Mouse (Mus musculus) forebrain, postnatal 0 days (tissue): ENCODE data around the gene Acvr2a. TPM values are rescaled to one million over a fixed set of nuclear protein-coding genes. Genes with fewer than 3 reads are reported as not detected.

Experiments used
- ATAC-seq: fragments of 200-750 bp; cut with Nextera tagmentation; 2 replicates; pipeline ENCODE4 v1.8.0; 2017; ENCODE audit warnings: mild to moderate bottlenecking, moderate library complexity
- DNase-seq: peaks from one replicate; pipeline ENCODE4 v3.0.0-alpha.2; 2015
- H3K27ac ChIP-seq: fragments of 300-500 bp; sonication (generic); 2 replicates; pipeline ENCODE4 v1.5.1; 2014; ENCODE audit warnings: low read depth, mild to moderate bottlenecking, antibody characterized with exemption, low read length, moderate library complexity, mixed read lengths
- H3K27me3 ChIP-seq: fragments of 300-500 bp; sonication (generic); 2 replicates; pipeline ENCODE4 v1.6.1; 2014; ENCODE audit warnings: mild to moderate bottlenecking, low read length, mixed read lengths; ENCODE audit not compliant: insufficient read depth
- H3K36me3 ChIP-seq: fragments of 300-500 bp; sonication (generic); 2 replicates; pipeline ENCODE4 v1.6.1; 2014; ENCODE audit warnings: mild to moderate bottlenecking, moderate library complexity; ENCODE audit not compliant: insufficient read depth
- H3K4me1 ChIP-seq: fragments of 300-500 bp; sonication (generic); 2 replicates; pipeline ENCODE4 v1.6.1; 2014; ENCODE audit warnings: antibody characterized with exemption; ENCODE audit not compliant: insufficient read depth
- H3K4me2 ChIP-seq: fragments of 300-500 bp; sonication (generic); 2 replicates; pipeline ENCODE4 v1.6.1; 2014; ENCODE audit warnings: low read depth, mild to moderate bottlenecking, moderate library complexity
- H3K4me3 ChIP-seq: fragments of 300-500 bp; sonication (generic); 2 replicates; pipeline ENCODE4 v1.5.1; 2014; ENCODE audit warnings: low read depth, low read length, mixed read lengths
- H3K9ac ChIP-seq: fragments of 300-500 bp; sonication (generic); 2 replicates; pipeline ENCODE4 v1.6.1; 2014; ENCODE audit warnings: mild to moderate bottlenecking
- H3K9me3 ChIP-seq: fragments of 300-500 bp; sonication (generic); 2 replicates; pipeline ENCODE4 v1.6.1; 2016; ENCODE audit warnings: low read length
- CTCF ChIP-seq: sonication (generic); IDR thresholded peaks from 2 replicates; pipeline ENCODE4 v1.5.1; 2016; ENCODE audit warnings: antibody characterized with exemption, control low read depth, low read depth
- WGBS: fragments of 180-500 bp; shearing (Covaris S2); extraction: QIAGEN DNeasy Blood & Tissue Kit; methylation state at CpG from one replicate; pipeline ENCODE4 v1.1.7; 2014; 5-methylcytosine and 5-hydroxymethylcytosine counted together
- polyA plus RNA-seq: library from polyadenylated mRNA; unstranded; fragments of >200 nt; fragmentation: Nextera tagmentation; extraction: Ambion mirVana; gene quantifications from 2 replicates; pipeline ENCODE4 v1.2.1, GENCODE M21; 2015
- total RNA-seq: library from RNA; depleted of rRNA; stranded (reverse); fragments of >200 nt; gene quantifications from 2 replicates; pipeline ENCODE4 v1.2.3, GENCODE M21; 2014; rRNA removed

Gene Acvr2a
- 83.7 and 127 TPM in 2 replicates for total RNA-seq
- 28.3 and 42.8 TPM in 2 replicates for polyA plus RNA-seq

DNA sequence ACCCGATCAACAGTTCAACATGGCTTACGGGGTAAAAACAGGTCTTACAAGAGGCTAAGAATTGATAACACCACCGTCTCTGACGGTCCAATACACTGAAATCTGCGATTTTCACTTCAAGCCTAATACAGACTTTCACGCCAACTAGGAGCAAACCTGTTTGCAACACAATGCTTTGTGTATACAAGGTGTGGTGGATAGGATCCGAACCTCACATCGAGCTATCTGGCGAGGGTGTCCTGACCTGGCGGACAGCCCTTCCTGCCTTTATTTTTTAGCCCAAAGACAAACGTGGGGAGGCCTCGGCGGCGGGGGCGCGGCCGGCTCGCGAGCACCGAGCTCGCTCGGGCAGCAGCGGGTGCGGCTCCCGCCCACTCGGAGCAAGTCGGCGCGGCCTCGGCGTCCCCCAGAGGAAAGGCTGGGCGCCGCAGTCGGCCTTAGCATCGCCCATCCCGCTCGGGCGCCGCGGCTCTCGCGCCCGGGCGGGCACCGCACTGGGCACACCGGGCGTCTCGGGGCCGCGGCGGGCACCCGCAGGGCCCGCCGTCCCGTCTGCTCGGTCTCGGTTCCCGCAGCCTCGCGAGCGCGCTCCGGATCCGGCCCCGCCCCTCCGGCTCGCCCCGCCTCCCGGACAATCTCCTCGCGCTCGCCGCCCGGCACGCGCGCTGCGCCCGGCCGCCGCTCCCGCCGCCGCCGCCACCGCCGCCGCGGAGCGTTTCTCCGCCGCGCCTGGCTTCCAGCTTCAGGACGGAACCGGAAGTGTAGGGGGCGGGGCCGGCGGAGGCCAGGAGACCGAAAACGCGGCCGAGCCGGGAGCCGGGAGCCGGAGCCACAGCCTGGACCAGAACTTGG lies at the start of gene Acvr2a:
Gene Acvr2a, plus strand, starts transcription at position 739 of the 852 bp plus-strand sequence.
- no peaks in the 10 kb centered on the region for H3K36me3 ChIP-seq
- ATAC-seq (peak; percentile 92), DNase-seq (peak; percentile 93)
- H3K9me3 ChIP-seq = no peaks in the 10 kb centered on the region
- H3K27me3 ChIP-seq = no peaks in the 10 kb centered on the region
- peak within 1 kb of the TSS; percentile 95 for H3K9ac ChIP-seq
- WGBS = under 1% methylated on average over 82 of the region's 105 CpGs
- 0 out of 2 replicates have a peak, but pooled peaks cover 11% of the 10 kb centered on the region for H3K4me1 ChIP-seq
- H3K4me2 ChIP-seq = peak within 1 kb of the TSS; percentile 62
- peak within 1 kb of the TSS; percentile 98 for H3K27ac ChIP-seq
- peak; percentile 16; the same call in 1 of the 2 replicates for TF ChIP-seq CTCF
- peak within 1 kb of the TSS; percentile 94 for H3K4me3 ChIP-seq

DNA sequence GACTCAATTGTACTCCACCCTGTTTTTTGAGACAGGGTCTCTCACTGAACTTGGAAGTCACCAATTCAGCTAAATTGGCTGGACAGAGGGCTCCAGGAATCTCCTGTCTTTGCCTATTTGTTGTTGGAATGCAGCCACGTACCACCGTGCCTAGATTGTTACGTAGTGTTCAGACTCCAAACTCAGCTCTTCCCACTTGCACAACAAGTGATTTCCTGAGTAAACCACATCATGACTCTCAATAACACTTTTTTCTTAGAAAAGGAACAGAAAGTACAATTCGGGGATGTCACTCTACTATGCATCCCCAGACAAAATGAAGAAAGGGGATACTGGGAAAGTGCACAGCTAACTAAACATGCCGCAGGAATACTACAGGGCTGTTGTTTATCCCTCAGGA lies 47.4 kb upstream of the Acvr2a start:
- Histone ChIP-seq H3K27me3 (no peaks in the 10 kb centered on the region), H3K4me3 (no peak overlapping the region), H3K9ac (no peak overlapping the region), H3K27ac (no peak overlapping the region), H3K9me3 (no peaks in the 10 kb centered on the region), H3K4me1 (no peaks in the 10 kb centered on the region), H3K4me2 (no peak overlapping the region), H3K36me3 (no peaks in the 10 kb centered on the region)
- 77% methylated on average over 5 of the region's 5 CpGs for WGBS
- DNase-seq (no peak), ATAC-seq (no peak)
- no peak for TF ChIP-seq CTCF

DNA sequence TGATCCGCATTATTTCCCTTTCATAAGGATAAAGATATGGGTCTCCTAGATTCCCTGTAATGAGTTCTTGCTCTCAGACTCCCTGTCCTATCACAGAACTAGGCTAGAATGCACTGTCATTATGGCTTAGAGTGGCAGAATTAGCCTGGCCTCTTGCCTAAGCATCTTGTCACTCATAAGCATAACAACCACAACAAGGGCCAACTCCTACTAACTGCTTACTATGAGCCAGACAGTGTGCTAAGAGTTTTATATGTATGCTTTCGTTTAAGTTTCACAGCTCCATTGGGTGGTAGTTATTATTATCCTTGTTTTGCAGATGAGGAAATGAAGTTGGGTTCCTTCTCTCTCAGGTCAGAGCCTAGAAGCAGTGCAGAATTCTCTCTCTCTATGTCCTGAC lies 46.1 kb upstream of the Acvr2a start:
- ATAC-seq = peak; percentile 80
- no peak overlapping the region for H3K9ac ChIP-seq
- no peak overlapping the region for H3K27ac ChIP-seq
- no peaks in the 10 kb centered on the region for H3K9me3 ChIP-seq
- H3K36me3 ChIP-seq = no peaks in the 10 kb centered on the region
- H3K4me1 ChIP-seq = no peaks in the 10 kb centered on the region
- H3K4me3 ChIP-seq = no peak overlapping the region
- peak; percentile 71 for DNase-seq
- H3K27me3 ChIP-seq = no peaks in the 10 kb centered on the region
- 62% methylated on average over 2 of the region's 2 CpGs for WGBS
- TF ChIP-seq CTCF = no peak
- H3K4me2 ChIP-seq = no peak overlapping the region

DNA sequence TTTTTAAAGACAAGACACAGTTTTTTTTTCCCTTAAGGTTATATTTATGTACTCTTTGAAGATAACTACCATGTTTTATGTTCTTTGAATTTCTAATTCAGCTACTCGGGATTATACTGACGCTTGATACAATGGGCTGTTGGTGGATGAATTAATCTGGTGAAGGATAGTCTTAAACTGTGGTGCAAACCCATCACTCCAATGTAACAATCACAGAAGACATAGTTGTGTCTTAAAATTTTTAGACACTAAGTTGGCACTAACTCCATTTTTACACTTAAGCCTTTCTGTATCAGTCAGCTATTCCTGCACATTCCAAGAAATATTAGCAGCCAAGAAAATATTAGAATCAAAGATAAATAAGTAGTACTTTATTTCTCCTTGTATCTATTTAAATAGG lies 45.7 kb upstream of the Acvr2a start:
- no peak for TF ChIP-seq CTCF
- 59% methylated on average over 2 of the region's 2 CpGs for WGBS
- Histone ChIP-seq H3K9ac (no peak overlapping the region), H3K27me3 (no peaks in the 10 kb centered on the region), H3K4me2 (no peak overlapping the region), H3K36me3 (no peaks in the 10 kb centered on the region), H3K9me3 (no peaks in the 10 kb centered on the region), H3K27ac (no peak overlapping the region), H3K4me3 (no peak overlapping the region), H3K4me1 (no peaks in the 10 kb centered on the region)
- DNase-seq = no peak
- ATAC-seq = no peak

DNA sequence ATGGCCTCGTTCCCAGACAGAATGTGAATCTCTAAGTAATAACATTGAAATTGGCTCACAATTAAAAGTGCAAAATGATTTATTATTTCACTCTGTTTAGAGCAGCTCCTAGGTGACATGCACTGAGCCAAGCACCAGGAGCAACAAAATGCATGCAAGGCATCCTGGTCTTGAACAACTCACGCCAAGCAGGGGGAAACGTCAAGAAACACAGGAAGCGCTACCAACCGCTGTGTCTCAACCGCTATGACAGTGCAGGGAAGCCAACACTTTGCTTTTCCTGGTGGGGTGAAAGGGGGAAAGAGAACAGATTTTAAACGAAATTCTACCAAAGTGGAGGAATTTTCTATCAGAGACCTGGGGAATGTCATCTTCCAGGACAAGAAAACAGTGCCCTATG lies 43.8 kb upstream of the Acvr2a start:
- Histone ChIP-seq H3K4me3 (no peak overlapping the region), H3K27ac (no peak overlapping the region), H3K9me3 (no peaks in the 10 kb centered on the region), H3K9ac (no peak overlapping the region), H3K4me1 (no peaks in the 10 kb centered on the region), H3K4me2 (no peak overlapping the region), H3K27me3 (no peaks in the 10 kb centered on the region), H3K36me3 (no peaks in the 10 kb centered on the region)
- no peak for TF ChIP-seq CTCF
- ATAC-seq = no peak
- 77% methylated on average over 7 of the region's 7 CpGs for WGBS
- no peak for DNase-seq

DNA sequence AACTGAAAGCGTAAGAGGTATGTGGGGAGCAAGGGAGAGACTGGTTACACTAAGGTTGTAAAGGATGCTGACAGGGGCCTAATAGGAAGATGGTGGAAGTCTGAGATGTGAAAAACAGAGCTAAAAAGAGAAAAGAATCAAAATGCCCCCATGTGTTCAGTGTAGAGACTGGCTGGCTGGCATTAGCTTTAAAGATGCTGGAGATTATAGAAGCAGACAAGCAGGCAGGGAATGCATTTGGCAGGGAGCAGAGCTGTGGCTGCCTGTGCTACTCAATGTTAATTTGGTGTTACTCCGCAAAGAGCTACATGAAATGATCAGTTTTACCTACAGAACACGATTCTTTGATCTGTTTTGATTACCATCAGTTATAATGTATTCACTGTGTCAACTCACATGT lies 43.3 kb upstream of the Acvr2a start:
- no peak overlapping the region for H3K4me3 ChIP-seq
- no peaks in the 10 kb centered on the region for H3K36me3 ChIP-seq
- no peak overlapping the region for H3K4me2 ChIP-seq
- no peak overlapping the region for H3K27ac ChIP-seq
- ATAC-seq (peak; percentile 73; the same call in 1 of the 2 replicates), DNase-seq (peak; percentile 47)
- H3K27me3 ChIP-seq = no peaks in the 10 kb centered on the region
- TF ChIP-seq CTCF = 0 out of 2 replicates have a peak, but pooled peaks have one; percentile 21
- H3K9me3 ChIP-seq = no peaks in the 10 kb centered on the region
- no peak overlapping the region for H3K9ac ChIP-seq
- 70% methylated on average over 3 of the region's 3 CpGs for WGBS
- H3K4me1 ChIP-seq = no peaks in the 10 kb centered on the region

DNA sequence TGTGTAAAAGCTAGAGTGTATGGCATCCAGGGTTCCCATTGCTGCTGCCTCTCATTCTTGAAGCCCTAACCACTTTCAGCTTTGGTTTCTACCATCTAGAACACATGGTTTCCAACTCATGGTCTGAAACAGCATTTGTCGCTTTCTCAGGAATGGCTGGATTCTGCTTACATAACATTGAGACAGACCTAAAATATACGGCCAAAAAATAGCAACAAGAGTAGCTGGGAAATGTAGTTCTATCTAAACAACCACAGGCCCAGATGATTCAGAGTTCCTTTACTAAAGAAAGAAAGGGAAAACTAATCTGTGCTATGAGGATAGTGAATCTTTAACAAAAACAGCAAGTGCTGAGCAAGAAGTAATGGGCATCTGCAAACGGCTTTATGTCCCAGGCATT lies 38.6 kb upstream of the Acvr2a start:
- no peak for ATAC-seq

More for the DNA sequence above, 38.6 kb upstream of the Acvr2a start:
- Histone ChIP-seq H3K27me3 (no peaks in the 10 kb centered on the region), H3K9me3 (no peaks in the 10 kb centered on the region), H3K9ac (no peak overlapping the region), H3K4me2 (no peak overlapping the region), H3K4me3 (no peak overlapping the region), H3K4me1 (no peaks in the 10 kb centered on the region), H3K27ac (no peak overlapping the region), H3K36me3 (no peaks in the 10 kb centered on the region)
- WGBS = 95% methylated on average over 3 of the region's 3 CpGs
- TF ChIP-seq CTCF = no peak
- no peak for DNase-seq
